Mouse (Mus musculus): ENCODE results near the gene Bmp2k. TPM values are rescaled to one million over a fixed set of nuclear protein-coding genes. Genes with fewer than 3 reads are reported as not detected.
A peak's percentile ranks its signal among the peaks of the same experiment; 100 is the strongest.

Gene Bmp2k
- polyA plus RNA-seq, 1 experiment from 2014 or later: 6.6 TPM

DNA sequence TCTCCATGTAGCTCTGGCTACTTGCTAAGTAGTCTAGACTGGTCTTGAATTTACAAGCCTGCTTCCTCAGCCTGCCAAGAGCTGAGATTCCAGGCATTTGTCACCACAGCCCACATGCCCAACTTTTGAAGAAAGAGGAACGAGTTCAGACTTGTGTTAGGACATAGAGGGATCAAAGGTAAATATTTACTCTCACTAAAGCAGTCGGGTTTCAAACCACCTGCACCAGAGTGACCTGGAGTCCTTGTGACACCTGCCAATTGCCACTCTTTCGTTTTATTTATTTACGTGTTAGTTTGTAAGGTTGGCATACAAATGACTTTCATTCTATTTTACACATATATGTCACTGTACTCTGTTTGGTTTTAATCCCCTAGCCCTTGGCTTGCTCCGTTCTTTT is 36.4 kb upstream of the Bmp2k start:
- Histone ChIP-seq H3K36me3 (ENCODE audit: control insufficient read depth, insufficient read depth) (no peaks in the 10 kb centered on the region), H3K9ac (ENCODE audit: low read length) (no peak overlapping the region), H3K9me3 (replicated peaks; ENCODE audit: control insufficient read depth, low read length) (no peaks in the 10 kb centered on the region), H3K4me3 (ENCODE audit: low read length) (no peak overlapping the region), H3K4me1 (ENCODE audit: control insufficient read depth, insufficient read depth, low read length) (peaks cover 6% of the 10 kb centered on the region), H3K27ac (ENCODE audit: low read length) (no peak overlapping the region), H3K4me2 (ENCODE audit: low read depth, low read length) (no peak overlapping the region), H3K27me3 (ENCODE audit: control insufficient read depth, insufficient read depth, low read length) (no peaks in the 10 kb centered on the region; the same call in 1 of the 2 replicates)
- WGBS: 64% methylated on average over 5 of the region's 5 CpGs
- no peak for ATAC-seq (replicated peaks; ENCODE audit: extremely low read depth, insufficient read depth, low FRiP score)

DNA sequence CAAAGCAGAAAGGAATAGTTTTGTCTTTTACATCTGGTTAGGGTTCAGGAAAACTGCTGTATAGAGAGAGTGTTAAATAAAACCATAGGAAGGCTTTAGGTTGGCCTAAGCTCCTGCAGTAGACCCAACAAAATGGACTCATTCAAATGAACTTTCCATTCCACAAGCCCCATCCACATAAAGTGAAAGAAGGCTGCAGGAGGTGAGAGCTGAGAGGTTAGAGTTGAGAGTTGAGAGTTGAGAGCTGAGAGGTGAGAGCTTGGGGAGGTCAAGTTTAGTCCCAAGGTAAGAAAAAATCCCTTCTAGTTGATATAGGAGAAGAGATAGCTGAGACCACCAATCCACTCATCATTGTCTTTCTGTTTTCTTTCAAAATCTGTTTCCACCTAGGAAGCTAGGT is 35.6 kb upstream of the Bmp2k start:
- H3K27ac ChIP-seq (ENCODE audit: low read length): no peak overlapping the region
- H3K4me2 ChIP-seq (ENCODE audit: low read depth, low read length): no peak overlapping the region
- peaks cover 6% of the 10 kb centered on the region for H3K4me1 ChIP-seq (ENCODE audit: control insufficient read depth, insufficient read depth, low read length)
- H3K9me3 ChIP-seq (replicated peaks; ENCODE audit: control insufficient read depth, low read length): no peaks in the 10 kb centered on the region
- H3K36me3 ChIP-seq (ENCODE audit: control insufficient read depth, insufficient read depth): no peaks in the 10 kb centered on the region
- H3K9ac ChIP-seq (ENCODE audit: low read length): no peak overlapping the region
- no peak for ATAC-seq (replicated peaks; ENCODE audit: extremely low read depth, insufficient read depth, low FRiP score)
- H3K27me3 ChIP-seq (ENCODE audit: control insufficient read depth, insufficient read depth, low read length): no peaks in the 10 kb centered on the region; the same call in 1 of the 2 replicates
- H3K4me3 ChIP-seq (ENCODE audit: low read length): no peak overlapping the region

DNA sequence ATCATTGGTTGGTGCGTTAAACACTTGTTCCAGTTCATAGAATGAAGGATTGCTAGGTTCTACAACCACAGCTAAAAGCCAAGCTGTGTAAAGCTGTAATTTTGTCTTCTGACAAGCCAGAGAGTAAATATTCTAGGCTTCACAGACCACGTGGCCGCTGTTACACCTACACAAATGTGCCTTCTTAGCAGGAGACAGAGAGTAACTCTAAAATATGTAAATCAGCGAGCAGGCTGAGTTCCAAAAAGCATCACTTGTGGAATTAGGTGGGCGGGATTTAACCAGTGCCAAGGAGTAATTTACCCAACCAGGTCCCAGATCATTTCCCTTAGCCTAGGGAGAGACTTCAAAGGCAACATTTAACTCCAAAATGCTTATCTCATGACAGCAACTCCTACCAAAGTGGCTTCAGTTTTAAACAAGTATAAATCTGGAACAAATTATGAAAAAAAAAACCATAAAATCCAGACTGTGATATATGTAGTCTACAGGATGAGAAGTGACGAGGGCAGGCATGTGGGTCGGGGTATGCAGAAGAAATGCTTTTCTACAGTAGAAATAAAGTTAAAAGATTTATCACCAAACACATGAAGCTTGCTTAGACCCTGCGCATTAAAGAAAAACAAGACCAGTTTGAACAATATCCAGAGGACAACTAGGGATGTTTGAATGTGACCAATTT is 35.1 kb upstream of the Bmp2k start:
- H3K27me3 ChIP-seq (ENCODE audit: control insufficient read depth, insufficient read depth, low read length): no peaks in the 10 kb centered on the region; the same call in 1 of the 2 replicates
- no peak overlapping the region for H3K4me3 ChIP-seq (ENCODE audit: low read length)
- no peak for ATAC-seq (replicated peaks; ENCODE audit: extremely low read depth, insufficient read depth, low FRiP score)
- peaks cover 6% of the 10 kb centered on the region for H3K4me1 ChIP-seq (ENCODE audit: control insufficient read depth, insufficient read depth, low read length)
- WGBS: 62% methylated on average over 8 of the region's 8 CpGs
- no peak overlapping the region for H3K27ac ChIP-seq (ENCODE audit: low read length)
- H3K9me3 ChIP-seq (replicated peaks; ENCODE audit: control insufficient read depth, low read length): no peaks in the 10 kb centered on the region
- no peak overlapping the region for H3K4me2 ChIP-seq (ENCODE audit: low read depth, low read length)
- H3K9ac ChIP-seq (ENCODE audit: low read length): no peak overlapping the region
- H3K36me3 ChIP-seq (ENCODE audit: control insufficient read depth, insufficient read depth): no peaks in the 10 kb centered on the region

DNA sequence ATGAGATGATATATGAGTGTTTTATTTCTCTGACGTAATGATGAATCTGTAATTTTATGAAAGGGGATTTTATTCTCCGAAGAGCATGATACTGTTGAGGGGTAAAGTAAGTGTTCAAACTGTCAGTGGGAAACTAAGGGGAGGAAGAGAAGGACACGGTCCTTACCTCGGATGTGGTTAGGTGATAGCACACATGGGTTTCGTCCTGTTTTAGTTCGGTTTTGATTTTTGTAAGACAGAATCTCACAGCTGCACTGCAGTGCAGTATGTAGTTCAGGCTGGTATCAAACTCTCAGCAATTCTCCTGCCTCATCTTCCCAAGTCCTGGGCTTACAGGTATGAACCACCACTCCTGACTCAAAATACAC is 34.6 kb upstream of the Bmp2k start:
- H3K9ac ChIP-seq (ENCODE audit: low read length): no peak overlapping the region
- H3K4me3 ChIP-seq (ENCODE audit: low read length): no peak overlapping the region
- H3K4me2 ChIP-seq (ENCODE audit: low read depth, low read length): no peak overlapping the region
- peaks cover 6% of the 10 kb centered on the region for H3K4me1 ChIP-seq (ENCODE audit: control insufficient read depth, insufficient read depth, low read length)
- H3K9me3 ChIP-seq (replicated peaks; ENCODE audit: control insufficient read depth, low read length): no peaks in the 10 kb centered on the region
- no peaks in the 10 kb centered on the region; the same call in 1 of the 2 replicates for H3K27me3 ChIP-seq (ENCODE audit: control insufficient read depth, insufficient read depth, low read length)
- no peaks in the 10 kb centered on the region for H3K36me3 ChIP-seq (ENCODE audit: control insufficient read depth, insufficient read depth)
- no peak for ATAC-seq (replicated peaks; ENCODE audit: extremely low read depth, insufficient read depth, low FRiP score)
- 78% methylated on average over 6 of the region's 6 CpGs for WGBS
- no peak overlapping the region for H3K27ac ChIP-seq (ENCODE audit: low read length)

DNA sequence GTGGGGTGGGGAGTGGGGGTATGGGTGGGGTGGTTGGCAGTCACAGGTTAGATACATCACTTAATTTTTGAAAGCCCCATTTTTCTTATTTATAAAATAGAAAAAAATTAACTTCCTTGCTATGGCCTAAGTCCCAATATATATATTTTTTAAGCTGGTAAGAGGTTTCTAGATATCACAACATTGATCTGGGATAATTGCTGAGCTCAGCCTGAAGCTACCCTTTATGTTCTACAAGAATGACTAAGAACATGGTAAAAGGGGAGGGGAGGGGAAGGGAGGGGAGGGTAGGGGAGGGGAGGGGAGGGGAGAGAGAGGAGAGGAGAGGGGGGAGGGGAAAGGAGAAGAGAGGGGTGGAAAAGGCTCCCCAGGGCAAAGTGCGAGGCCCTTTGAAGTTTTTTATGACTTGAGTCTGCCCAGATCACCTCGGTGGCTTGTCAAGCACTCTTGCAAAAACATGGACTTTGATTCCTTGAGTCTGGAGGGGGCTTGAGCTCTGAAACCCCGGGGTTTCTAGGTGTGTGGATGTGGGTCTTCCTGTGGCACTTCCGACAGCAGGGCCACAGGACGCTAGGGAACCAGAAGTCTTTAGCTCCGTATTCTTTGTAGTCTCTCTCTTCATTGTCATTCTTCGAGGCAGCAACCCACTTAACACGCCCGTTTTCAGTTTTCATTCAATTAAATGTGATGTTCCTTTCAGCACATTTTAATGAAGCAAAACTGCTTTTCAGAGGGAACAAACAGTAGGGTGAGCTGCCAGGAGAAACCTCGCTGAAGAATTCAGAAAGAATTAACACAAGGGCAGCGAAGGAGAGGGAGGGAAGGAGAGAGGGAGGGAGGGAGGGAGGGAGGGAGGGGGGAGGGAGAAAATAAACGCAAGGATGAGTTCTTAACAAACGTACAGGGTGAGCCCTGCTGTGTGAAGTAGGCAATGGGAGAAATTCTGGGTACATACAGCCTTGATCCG is 33.1 kb upstream of the Bmp2k start:
- H3K9ac ChIP-seq (ENCODE audit: low read length): peak overlapping the region; percentile 21
- no peaks in the 10 kb centered on the region for H3K36me3 ChIP-seq (ENCODE audit: control insufficient read depth, insufficient read depth)
- H3K4me1 ChIP-seq (ENCODE audit: control insufficient read depth, insufficient read depth, low read length): peaks cover 6% of the 10 kb centered on the region
- H3K4me2 ChIP-seq (ENCODE audit: low read depth, low read length): peak overlapping the region; percentile 65
- H3K9me3 ChIP-seq (replicated peaks; ENCODE audit: control insufficient read depth, low read length): no peaks in the 10 kb centered on the region
- peak overlapping the region; percentile 41 for H3K4me3 ChIP-seq (ENCODE audit: low read length)
- H3K27me3 ChIP-seq (ENCODE audit: control insufficient read depth, insufficient read depth, low read length): no peaks in the 10 kb centered on the region; the same call in 1 of the 2 replicates
- H3K27ac ChIP-seq (ENCODE audit: low read length): no peak overlapping the region
- no peak for ATAC-seq (replicated peaks; ENCODE audit: extremely low read depth, insufficient read depth, low FRiP score)
- WGBS: 8% methylated on average over 14 of the region's 14 CpGs

DNA sequence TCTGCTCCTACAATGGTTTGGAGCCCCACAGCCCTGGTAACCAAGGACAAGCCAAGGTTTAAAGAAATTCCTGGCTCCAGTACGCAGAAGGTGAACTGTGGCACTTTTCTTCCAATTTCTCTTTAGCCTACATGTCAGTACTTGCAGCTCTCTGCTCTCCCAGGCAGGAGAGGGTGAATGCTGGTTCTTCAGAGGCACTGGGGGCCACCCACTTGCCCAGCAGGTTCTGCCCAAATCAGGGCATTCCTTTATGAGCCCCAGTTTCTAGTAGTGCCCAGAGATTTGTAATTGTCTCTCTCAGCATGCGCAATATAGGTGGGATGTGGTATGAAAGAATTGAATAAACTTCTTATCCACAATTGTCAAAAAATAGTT is 32.5 kb upstream of the Bmp2k start:
- Histone ChIP-seq H3K4me3 (ENCODE audit: low read length) (no peak overlapping the region), H3K27ac (ENCODE audit: low read length) (no peak overlapping the region), H3K36me3 (ENCODE audit: control insufficient read depth, insufficient read depth) (no peaks in the 10 kb centered on the region), H3K9me3 (replicated peaks; ENCODE audit: control insufficient read depth, low read length) (no peaks in the 10 kb centered on the region), H3K4me2 (ENCODE audit: low read depth, low read length) (peak overlapping the region; percentile 65), H3K4me1 (ENCODE audit: control insufficient read depth, insufficient read depth, low read length) (peaks cover 6% of the 10 kb centered on the region), H3K9ac (ENCODE audit: low read length) (peak overlapping the region; percentile 7; the same call in 1 of the 2 replicates), H3K27me3 (ENCODE audit: control insufficient read depth, insufficient read depth, low read length) (no peaks in the 10 kb centered on the region; the same call in 1 of the 2 replicates)
- WGBS: 65% methylated on average over 2 of the region's 2 CpGs
- no peak for ATAC-seq (replicated peaks; ENCODE audit: extremely low read depth, insufficient read depth, low FRiP score)

DNA sequence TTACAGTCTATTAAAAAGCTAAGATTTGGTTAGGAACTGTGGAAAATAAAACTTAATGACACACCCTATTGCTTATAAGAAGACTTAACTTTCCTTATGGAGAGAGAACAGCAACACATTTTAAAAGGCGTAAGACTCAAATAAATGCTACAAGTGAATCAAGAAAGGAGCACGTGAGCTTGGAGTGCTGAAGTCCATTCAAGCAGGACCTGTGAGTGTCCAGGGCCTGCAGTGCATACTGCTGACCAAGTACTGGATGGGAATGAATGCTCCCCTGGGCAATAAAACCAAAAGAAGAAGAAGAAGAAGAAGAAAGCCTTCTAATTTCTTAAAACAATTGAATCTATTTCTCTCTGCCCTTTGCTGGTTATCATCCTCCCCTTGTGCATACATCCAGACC is 32.0 kb upstream of the Bmp2k start:
- Histone ChIP-seq H3K4me2 (ENCODE audit: low read depth, low read length) (no peak overlapping the region), H3K9me3 (replicated peaks; ENCODE audit: control insufficient read depth, low read length) (no peaks in the 10 kb centered on the region), H3K4me3 (ENCODE audit: low read length) (no peak overlapping the region), H3K4me1 (ENCODE audit: control insufficient read depth, insufficient read depth, low read length) (peaks cover 6% of the 10 kb centered on the region), H3K36me3 (ENCODE audit: control insufficient read depth, insufficient read depth) (no peaks in the 10 kb centered on the region), H3K27ac (ENCODE audit: low read length) (no peak overlapping the region), H3K9ac (ENCODE audit: low read length) (no peak overlapping the region), H3K27me3 (ENCODE audit: control insufficient read depth, insufficient read depth, low read length) (no peaks in the 10 kb centered on the region; the same call in 1 of the 2 replicates)
- no peak for ATAC-seq (replicated peaks; ENCODE audit: extremely low read depth, insufficient read depth, low FRiP score)
- 90% methylated on average over 2 of the region's 2 CpGs for WGBS

DNA sequence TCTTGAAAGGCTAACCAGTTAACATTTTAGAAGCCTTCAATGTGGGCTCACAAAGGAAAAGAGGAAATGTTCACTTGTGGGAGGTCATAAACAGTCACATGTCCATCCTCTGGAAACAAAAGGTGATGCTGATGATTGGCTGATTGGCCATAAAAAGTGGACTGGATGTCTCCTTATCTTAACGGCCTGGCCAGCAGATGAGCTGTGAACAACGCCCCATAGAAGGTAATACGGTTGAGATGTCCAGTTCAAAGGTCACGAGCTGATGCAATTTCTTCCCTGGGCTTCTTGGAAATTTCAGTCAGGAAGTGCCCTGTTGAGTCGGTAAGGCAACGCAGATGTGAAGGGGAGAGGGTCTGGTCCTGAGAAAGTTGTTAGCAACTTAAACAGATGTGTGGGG is 28.9 kb upstream of the Bmp2k start:
- ATAC-seq (replicated peaks; ENCODE audit: extremely low read depth, insufficient read depth, low FRiP score): no peak
- Histone ChIP-seq H3K36me3 (ENCODE audit: control insufficient read depth, insufficient read depth) (no peaks in the 10 kb centered on the region), H3K4me2 (ENCODE audit: low read depth, low read length) (no peak overlapping the region), H3K9ac (ENCODE audit: low read length) (no peak overlapping the region), H3K9me3 (replicated peaks; ENCODE audit: control insufficient read depth, low read length) (no peaks in the 10 kb centered on the region), H3K27me3 (ENCODE audit: control insufficient read depth, insufficient read depth, low read length) (no peaks in the 10 kb centered on the region), H3K4me3 (ENCODE audit: low read length) (no peak overlapping the region), H3K4me1 (ENCODE audit: control insufficient read depth, insufficient read depth, low read length) (peaks cover 6% of the 10 kb centered on the region; the same call in 1 of the 2 replicates), H3K27ac (ENCODE audit: low read length) (no peak overlapping the region)
- 23% methylated on average over 6 of the region's 6 CpGs for WGBS

DNA sequence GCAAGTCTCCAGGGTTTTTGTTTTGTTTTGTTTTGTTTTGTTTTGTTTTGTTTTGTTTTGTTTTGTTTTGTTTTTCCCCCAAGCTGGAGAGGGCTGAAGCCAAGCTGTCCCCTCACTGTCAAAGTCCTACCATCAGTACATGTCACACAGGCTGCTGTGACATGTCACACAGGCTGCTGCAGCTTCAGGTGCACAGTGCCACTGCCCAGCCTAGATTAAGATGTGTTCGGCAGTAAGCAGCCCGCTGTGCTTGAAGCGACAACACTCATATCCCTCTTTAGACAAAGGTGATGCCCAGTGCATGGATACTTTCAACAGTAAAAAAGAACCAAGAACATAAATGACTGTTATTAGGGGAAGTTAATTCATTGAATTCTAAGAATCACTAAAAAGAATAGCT is 28.5 kb upstream of the Bmp2k start:
- Histone ChIP-seq H3K27me3 (ENCODE audit: control insufficient read depth, insufficient read depth, low read length) (no peaks in the 10 kb centered on the region), H3K4me2 (ENCODE audit: low read depth, low read length) (no peak overlapping the region), H3K4me3 (ENCODE audit: low read length) (no peak overlapping the region), H3K36me3 (ENCODE audit: control insufficient read depth, insufficient read depth) (no peaks in the 10 kb centered on the region), H3K4me1 (ENCODE audit: control insufficient read depth, insufficient read depth, low read length) (peaks cover 6% of the 10 kb centered on the region; the same call in 1 of the 2 replicates), H3K9me3 (replicated peaks; ENCODE audit: control insufficient read depth, low read length) (no peaks in the 10 kb centered on the region), H3K27ac (ENCODE audit: low read length) (no peak overlapping the region), H3K9ac (ENCODE audit: low read length) (no peak overlapping the region)
- no peak for ATAC-seq (replicated peaks; ENCODE audit: extremely low read depth, insufficient read depth, low FRiP score)
- 58% methylated on average over 3 of the region's 3 CpGs for WGBS

All from heart, embryonic 16.5 days (tissue).